Mouse (Mus musculus): ENCODE data around the gene Drd4. TPM values are rescaled to one million over a fixed set of nuclear protein-coding genes. Genes with fewer than 3 reads are reported as not detected.

Drd4 gene
- polyA plus RNA-seq, 2 experiments: not detected

DNA sequence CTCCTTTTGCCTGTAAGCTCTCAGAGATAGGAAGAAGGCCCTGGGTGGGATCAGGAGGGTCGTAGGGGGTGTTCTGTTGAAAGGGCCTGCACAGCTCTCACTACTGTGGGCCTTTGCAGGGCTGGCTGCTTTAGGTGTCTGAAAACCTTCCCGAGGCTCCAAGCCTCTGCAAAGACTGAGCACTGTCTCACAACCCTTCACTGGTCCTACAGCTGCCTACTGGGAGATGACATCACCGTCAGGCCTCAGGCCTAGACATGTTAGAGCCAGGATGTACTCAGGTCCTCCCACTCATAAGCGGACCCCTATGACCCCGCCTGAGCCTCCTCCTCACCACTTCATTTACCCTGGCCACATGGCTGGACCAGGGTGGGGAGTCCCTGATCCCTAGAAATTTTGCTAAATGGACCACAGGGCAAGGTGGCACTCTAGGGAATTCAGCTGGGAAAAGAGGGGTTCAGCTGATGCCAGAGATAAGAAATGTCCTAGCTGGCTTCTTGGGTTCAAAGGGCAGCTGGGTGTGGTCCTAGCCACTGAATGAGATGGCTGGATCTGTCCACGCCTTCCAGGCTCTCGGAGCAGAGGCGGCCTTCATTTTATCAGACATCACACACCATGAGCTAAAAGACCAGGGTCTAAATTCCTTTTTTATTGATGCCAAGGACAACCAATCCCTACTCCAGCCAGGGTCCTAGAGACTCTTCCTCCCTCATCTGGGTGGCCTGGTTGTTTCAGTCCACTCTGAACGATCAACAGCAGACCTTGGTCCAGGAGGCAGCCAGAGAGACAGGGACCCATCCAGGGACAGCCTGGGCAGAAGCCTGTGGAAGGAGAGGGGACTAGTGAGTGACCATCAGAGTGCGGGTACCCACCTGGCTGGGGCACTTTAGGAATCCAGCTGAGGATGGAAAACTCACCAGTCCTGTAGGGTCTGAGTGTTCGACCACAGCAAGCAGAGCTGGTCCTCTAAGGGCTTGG is 13.8 kb upstream of the Drd4 start:
- ATAC-seq (ENCODE audit: insufficient read depth) (no peak), DNase-seq (ENCODE audit: low read depth in 3 of 3, low spot score in 3 of 3) (no peak)
- Histone ChIP-seq H3K36me3 (replicated peaks; ENCODE audit: control insufficient read depth, insufficient read depth, low read depth) (no peaks in the 10 kb centered on the region), H3K9me3 (ENCODE audit: control insufficient read depth, low read length) (no peaks in the 10 kb centered on the region), H3K4me1 (replicated peaks; ENCODE audit: control insufficient read depth in 2 of 2, insufficient read depth in 2 of 2, low read length in 1 of 2) (0 out of 4 replicates have a peak, but pooled peaks cover 0 to 2% of the 10 kb centered on the region in 2 experiments), H3K9ac (replicated peaks) (no peak overlapping the region), H3K27me3 (ENCODE audit: control insufficient read depth, insufficient read depth, low read length) (peaks cover 22% of the 10 kb centered on the region), H3K4me2 (ENCODE audit: low read depth) (no peak overlapping the region), H3K4me3 (ENCODE audit: insufficient read depth in 1 of 2, low read depth in 2 of 2, low read length in 2 of 2) (no peak overlapping the region), H3K27ac (no peak overlapping the region)
- WGBS (ENCODE audit: insufficient replicate concordance): 61% methylated on average over 11 of the region's 11 CpGs
- no peak for TF ChIP-seq CTCF (IDR thresholded peaks at IDR 0.05; ENCODE audit: low read depth)

DNA sequence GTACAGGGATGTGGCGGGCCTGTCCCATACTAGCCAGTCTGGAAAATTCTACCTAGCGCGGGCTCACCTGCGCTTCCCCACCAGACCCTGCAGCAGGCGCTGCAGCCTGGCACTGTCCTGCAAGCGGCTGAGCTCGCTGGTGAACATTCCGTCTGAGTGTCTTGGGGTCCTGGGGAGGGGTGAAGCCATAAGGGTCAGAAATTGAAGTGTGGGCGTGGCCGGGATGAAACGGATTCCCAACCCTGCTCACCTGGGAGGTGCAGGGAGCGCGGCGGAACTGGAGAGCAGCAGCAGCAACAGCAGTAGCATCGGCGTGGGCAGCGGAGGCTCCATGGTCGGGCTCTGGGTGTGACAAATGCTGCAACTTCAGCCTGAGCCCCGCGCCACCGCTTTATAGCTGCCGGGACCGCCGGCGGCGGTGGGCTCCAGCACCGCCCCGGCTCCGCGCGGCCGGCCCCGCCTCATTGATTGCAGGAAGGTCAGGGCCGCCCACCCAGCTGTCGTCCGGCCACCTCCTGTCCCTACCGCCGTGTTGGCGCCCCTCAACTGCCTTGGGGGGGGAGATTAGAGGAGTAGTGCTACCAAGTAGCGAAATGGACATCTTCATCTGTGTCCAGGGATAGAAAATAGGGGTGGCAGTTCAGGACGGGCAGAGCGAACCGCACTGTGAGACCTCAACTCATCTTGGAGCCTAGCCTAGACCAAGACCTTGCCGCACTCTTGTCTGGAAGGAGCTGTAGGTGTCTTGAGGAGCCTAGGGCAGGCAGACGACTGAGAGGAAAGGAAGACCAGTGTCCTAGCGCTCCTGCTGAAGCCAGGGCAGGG is 12.8 kb upstream of the Drd4 start, which contains the start of gene Sct:
Gene Sct, minus strand, starts transcription at position 368 of the 825 bp plus-strand sequence.
- Histone ChIP-seq H3K27me3 (ENCODE audit: control insufficient read depth, insufficient read depth, low read length) (peaks cover 22% of the 10 kb centered on the region), H3K9me3 (ENCODE audit: control insufficient read depth, low read length) (no peaks in the 10 kb centered on the region), H3K36me3 (replicated peaks; ENCODE audit: control insufficient read depth, insufficient read depth, low read depth) (no peaks in the 10 kb centered on the region), H3K4me1 (replicated peaks; ENCODE audit: control insufficient read depth in 2 of 2, insufficient read depth in 2 of 2, low read length in 1 of 2) (peaks cover 0 to 2% of the 10 kb centered on the region in 2 experiments; a peak in 1 of 4 replicates), H3K4me3 (ENCODE audit: insufficient read depth in 1 of 2, low read depth in 2 of 2, low read length in 2 of 2) (peak within 1 kb of the TSS; percentile 1 to 31; a peak in 3 of 4 replicates), H3K9ac (replicated peaks) (no peak within 1 kb of the TSS), H3K4me2 (ENCODE audit: low read depth) (peak within 1 kb of the TSS; percentile 58), H3K27ac (no peak within 1 kb of the TSS)
- TF ChIP-seq EP300 (IDR thresholded peaks at IDR 0.05; ENCODE audit: low read depth): no peak
- peak; percentile 56; the same call in 1 of the 2 replicates for TF ChIP-seq CTCF (IDR thresholded peaks at IDR 0.05; ENCODE audit: low read depth)
- ATAC-seq (ENCODE audit: insufficient read depth) (no peak), DNase-seq (ENCODE audit: low read depth in 3 of 3, low spot score in 3 of 3) (no peak)
- WGBS (ENCODE audit: insufficient replicate concordance): 5% methylated on average over 46 of the region's 46 CpGs

DNA sequence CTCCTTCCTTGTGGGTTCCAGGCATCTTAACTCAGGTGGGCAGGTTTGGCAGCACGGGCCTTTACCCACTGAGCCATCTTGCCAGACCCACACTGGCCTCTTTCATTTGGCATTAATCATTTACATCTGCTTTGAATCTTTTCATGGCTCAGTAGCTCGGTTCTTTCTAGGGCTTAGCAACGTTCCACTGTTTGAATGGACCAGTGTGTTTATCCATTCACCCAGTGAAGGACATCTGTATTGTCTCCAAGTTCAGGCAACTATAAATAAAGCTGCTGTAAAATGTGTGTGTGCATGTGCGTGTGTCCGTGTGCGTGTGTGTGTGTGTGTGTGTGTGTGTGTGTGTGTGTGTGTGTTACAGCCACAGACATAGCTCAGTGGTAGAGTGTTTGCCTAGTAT is 10.4 kb upstream of the Drd4 start:
- no peak overlapping the region for H3K9ac ChIP-seq (replicated peaks)
- no peaks in the 10 kb centered on the region for H3K9me3 ChIP-seq (ENCODE audit: control insufficient read depth, low read length)
- WGBS (ENCODE audit: insufficient replicate concordance): 72% methylated on average over 6 of the region's 6 CpGs
- ATAC-seq (ENCODE audit: insufficient read depth): no peak
- no peak for DNase-seq (ENCODE audit: low read depth in 3 of 3, low spot score in 3 of 3)
- H3K4me1 ChIP-seq (replicated peaks; ENCODE audit: control insufficient read depth in 2 of 2, insufficient read depth in 2 of 2, low read length in 1 of 2): peaks cover 0 to 2% of the 10 kb centered on the region in 2 experiments; a peak in 1 of 4 replicates
- no peak overlapping the region for H3K27ac ChIP-seq
- no peaks in the 10 kb centered on the region for H3K36me3 ChIP-seq (replicated peaks; ENCODE audit: control insufficient read depth, insufficient read depth, low read depth)
- H3K4me3 ChIP-seq (ENCODE audit: insufficient read depth in 1 of 2, low read depth in 2 of 2, low read length in 2 of 2): no peak overlapping the region
- TF ChIP-seq EP300 (IDR thresholded peaks at IDR 0.05; ENCODE audit: low read depth): no peak
- TF ChIP-seq CTCF (IDR thresholded peaks at IDR 0.05; ENCODE audit: low read depth): no peak
- H3K27me3 ChIP-seq (ENCODE audit: control insufficient read depth, insufficient read depth, low read length): peaks cover 22% of the 10 kb centered on the region
- no peak overlapping the region for H3K4me2 ChIP-seq (ENCODE audit: low read depth)

DNA sequence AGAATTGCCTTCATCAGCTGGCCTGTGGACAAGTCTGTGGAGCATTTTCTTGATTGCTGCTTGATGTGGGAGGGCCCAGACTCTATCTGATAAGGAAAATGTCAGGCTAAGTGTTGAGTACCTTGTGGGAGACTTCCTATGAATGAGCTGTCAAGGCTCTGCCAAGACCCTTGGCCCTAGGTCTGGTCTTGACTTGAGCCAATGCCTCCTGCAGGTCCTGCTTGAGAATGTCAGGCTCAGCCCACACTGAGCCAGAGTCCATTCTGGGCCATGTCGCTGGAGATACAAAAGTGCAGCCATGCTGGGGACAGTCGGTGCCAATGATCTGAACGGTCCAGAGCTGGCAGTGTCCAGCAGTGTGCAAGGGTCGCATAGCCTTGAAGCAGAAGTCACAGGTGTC is 9.1 kb upstream of the Drd4 start:
- 69% methylated on average over 4 of the region's 4 CpGs for WGBS (ENCODE audit: insufficient replicate concordance)
- H3K36me3 ChIP-seq (replicated peaks; ENCODE audit: control insufficient read depth, insufficient read depth, low read depth): no peaks in the 10 kb centered on the region
- peaks cover 22% of the 10 kb centered on the region for H3K27me3 ChIP-seq (ENCODE audit: control insufficient read depth, insufficient read depth, low read length)
- no peaks in the 10 kb centered on the region for H3K9me3 ChIP-seq (ENCODE audit: control insufficient read depth, low read length)
- H3K9ac ChIP-seq (replicated peaks): no peak overlapping the region
- H3K4me1 ChIP-seq (replicated peaks; ENCODE audit: control insufficient read depth in 2 of 2, insufficient read depth in 2 of 2, low read length in 1 of 2): peaks cover 0 to 2% of the 10 kb centered on the region in 2 experiments; a peak in 1 of 4 replicates
- H3K27ac ChIP-seq: no peak overlapping the region
- H3K4me2 ChIP-seq (ENCODE audit: low read depth): no peak overlapping the region
- ATAC-seq (ENCODE audit: insufficient read depth) (no peak), DNase-seq (ENCODE audit: low read depth in 3 of 3, low spot score in 3 of 3) (no peak)
- no peak for TF ChIP-seq CTCF (IDR thresholded peaks at IDR 0.05; ENCODE audit: low read depth)
- no peak for TF ChIP-seq EP300 (IDR thresholded peaks at IDR 0.05; ENCODE audit: low read depth)
- H3K4me3 ChIP-seq (ENCODE audit: insufficient read depth in 1 of 2, low read depth in 2 of 2, low read length in 2 of 2): no peak overlapping the region

Measured in liver, embryonic 14.5 days (tissue).